Mouse (Mus musculus) adrenal gland, postnatal 14 days (tissue): ENCODE measurements around the gene Tacr2. TPM values are rescaled to one million over a fixed set of nuclear protein-coding genes. Genes with fewer than 3 reads are reported as not detected.

Experiments
- DNase-seq: peaks from one replicate; pipeline ENCODE4 v3.0.0; 2021; ENCODE audit warnings: mixed read lengths
- total RNA-seq: library from RNA; stranded (reverse); gene quantifications from 2 replicates; pipeline ENCODE4 v1.2.3, GENCODE M21; 2021

Tacr2 gene
- total RNA-seq, 1 experiment from 2014 or later: 15.3 TPM

- DNase-seq: no peak
These were observed 13.0 kb upstream of the Tacr2 start for GRCm38 (mm10) chr10:62239270-62239669.

- DNase-seq: no peak
These were observed 9.9 kb upstream of the Tacr2 start for GRCm38 (mm10) chr10:62242358-62242757.

- peak; percentile 71 for DNase-seq
These were observed 9.3 kb upstream of the Tacr2 start for GRCm38 (mm10) chr10:62242896-62243295.

GRCm38 (mm10) chr10:62244067-62244466 lies 8.2 kb upstream of the Tacr2 start:
- peak; percentile 38 for DNase-seq

- DNase-seq: no peak
These were observed 5.1 kb upstream of the Tacr2 start for GRCm38 (mm10) chr10:62247156-62247555.

- no peak for DNase-seq
These were observed 4.4 kb upstream of the Tacr2 start for GRCm38 (mm10) chr10:62247815-62248214.

GRCm38 (mm10) chr10:62252496-62253235 lies 428 bp downstream of the Tacr2 start:
- DNase-seq: peak; percentile 72

GRCm38 (mm10) chr10:62258298-62258697 lies 6.1 kb downstream of the Tacr2 start:
- DNase-seq: no peak

- peak; percentile 85 for DNase-seq
These were observed 9.1 kb downstream of the Tacr2 start for GRCm38 (mm10) chr10:62261115-62261886.

GRCm38 (mm10) chr10:62264299-62264698 lies 12.1 kb downstream of the Tacr2 start:
- DNase-seq: no peak

GRCm38 (mm10) chr10:62269278-62269677 lies 17.0 kb downstream of the Tacr2 start:
- DNase-seq: no peak

GRCm38 (mm10) chr10:62275235-62275634 lies 23.0 kb downstream of the Tacr2 start:
- peak; percentile 93 for DNase-seq

GRCm38 (mm10) chr10:62277499-62278293 lies 25.5 kb downstream of the Tacr2 start:
- DNase-seq: no peak

- no peak for DNase-seq
These were observed 26.8 kb downstream of the Tacr2 start for GRCm38 (mm10) chr10:62279066-62279465.

- no peak for DNase-seq
These were observed 27.4 kb downstream of the Tacr2 start for GRCm38 (mm10) chr10:62279671-62280070.

GRCm38 (mm10) chr10:62282782-62283181 lies 30.5 kb downstream of the Tacr2 start:
- DNase-seq: peak; percentile 24

GRCm38 (mm10) chr10:62283206-62283792 lies 31.1 kb downstream of the Tacr2 start:
- DNase-seq: no peak

- peak; percentile 50 for DNase-seq
These were observed 35.4 kb downstream of the Tacr2 start for GRCm38 (mm10) chr10:62287460-62288124.

- DNase-seq: no peak
These were observed 41.9 kb downstream of the Tacr2 start for GRCm38 (mm10) chr10:62294112-62294511.

GRCm38 (mm10) chr10:62296086-62296872 lies 44.0 kb downstream of the Tacr2 start:
- no peak for DNase-seq
